Mouse (Mus musculus): ENCODE measurements at regions not wholly inside any gene's neighbourhood (a gene's known extent, or its start where the extent isn't known, plus 50 kb on each side); places are given as distances from the start of the nearest gene placed in this dataset.

DNA sequence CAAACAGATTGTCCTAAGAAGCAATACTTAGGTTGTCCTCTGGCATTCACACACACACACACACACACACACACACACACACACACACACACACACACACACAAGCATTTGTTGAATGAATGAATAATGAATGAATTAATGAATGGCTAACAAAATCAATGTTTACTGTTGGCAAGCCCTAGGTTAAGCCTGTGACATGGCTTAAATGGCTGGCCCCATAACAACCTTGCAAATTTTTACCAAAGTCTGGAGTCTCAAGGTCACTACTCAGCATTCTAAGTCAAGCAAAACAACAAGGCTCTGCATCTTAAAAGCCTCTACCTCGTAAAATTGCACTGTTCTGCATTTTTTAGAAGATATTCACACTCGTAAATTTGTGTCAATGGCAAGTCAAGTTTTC, 357.1 kb downstream of the Cdk5rap2 start:
- Histone ChIP-seq H3K4me2 (ENCODE audit: low read length) (no peak overlapping the region), H3K4me3 (replicated peaks; ENCODE audit: low read length) (no peak overlapping the region), H3K36me3 (ENCODE audit: control insufficient read depth, insufficient read depth) (no peaks in the 10 kb centered on the region), H3K27ac (ENCODE audit: low read length) (no peak overlapping the region), H3K4me1 (replicated peaks; ENCODE audit: control insufficient read depth, insufficient read depth, low read length) (no peaks in the 10 kb centered on the region), H3K27me3 (replicated peaks; ENCODE audit: control insufficient read depth, insufficient read depth, low read length) (no peaks in the 10 kb centered on the region), H3K9ac (replicated peaks; ENCODE audit: low read depth, low read length) (no peak overlapping the region), H3K9me3 (ENCODE audit: control insufficient read depth, low read length) (no peaks in the 10 kb centered on the region)
- ATAC-seq: no peak
- 81% methylated on average over 2 of the region's 2 CpGs for WGBS

GRCm38 (mm10) chr4:70038241-70038640, 372.0 kb downstream of the Cdk5rap2 start:
- WGBS: 78% methylated on average over 1 of the region's 1 CpGs
- peak; percentile 75 for ATAC-seq
- H3K9me3 ChIP-seq (ENCODE audit: control insufficient read depth, low read length): no peaks in the 10 kb centered on the region

DNA sequence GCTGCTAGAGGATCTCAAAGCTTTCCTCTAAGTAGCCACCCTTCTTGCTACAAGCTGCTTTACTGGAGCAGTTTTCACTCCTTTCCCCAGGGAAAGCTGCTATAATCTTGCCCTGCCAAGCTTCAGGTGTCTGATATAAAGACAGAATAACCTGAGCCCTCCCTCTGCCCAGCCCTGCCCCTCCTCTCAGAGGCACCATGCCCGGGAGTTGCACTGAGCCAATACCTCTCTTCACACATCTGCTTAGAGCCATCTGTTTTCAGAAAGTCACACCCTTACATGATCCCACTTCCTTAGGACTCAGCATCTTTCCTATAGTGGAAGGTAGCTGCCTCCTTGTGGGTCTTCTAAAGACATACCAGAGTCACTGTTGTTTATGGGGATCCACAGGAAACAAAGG, 374.3 kb downstream of the Cdk5rap2 start:
- no peaks in the 10 kb centered on the region for H3K27me3 ChIP-seq (replicated peaks; ENCODE audit: control insufficient read depth, insufficient read depth, low read length)
- no peak overlapping the region for H3K27ac ChIP-seq (ENCODE audit: low read length)
- H3K9ac ChIP-seq (replicated peaks; ENCODE audit: low read depth, low read length): no peak overlapping the region
- no peak overlapping the region for H3K4me2 ChIP-seq (ENCODE audit: low read length)
- no peaks in the 10 kb centered on the region for H3K4me1 ChIP-seq (replicated peaks; ENCODE audit: control insufficient read depth, insufficient read depth, low read length)
- 61% methylated on average over 1 of the region's 1 CpGs for WGBS
- H3K9me3 ChIP-seq (ENCODE audit: control insufficient read depth, low read length): no peaks in the 10 kb centered on the region
- no peak overlapping the region for H3K4me3 ChIP-seq (replicated peaks; ENCODE audit: low read length)
- peak; percentile 73 for ATAC-seq
- no peaks in the 10 kb centered on the region for H3K36me3 ChIP-seq (ENCODE audit: control insufficient read depth, insufficient read depth)

More at GRCm38 (mm10) chr4:70038241-70038640, 372.0 kb downstream of the Cdk5rap2 start:
- no peak overlapping the region for H3K4me2 ChIP-seq (ENCODE audit: low read length)
- no peak overlapping the region for H3K9ac ChIP-seq (replicated peaks; ENCODE audit: low read depth, low read length)
- no peaks in the 10 kb centered on the region for H3K4me1 ChIP-seq (replicated peaks; ENCODE audit: control insufficient read depth, insufficient read depth, low read length)
- H3K27me3 ChIP-seq (replicated peaks; ENCODE audit: control insufficient read depth, insufficient read depth, low read length): no peaks in the 10 kb centered on the region
- H3K36me3 ChIP-seq (ENCODE audit: control insufficient read depth, insufficient read depth): no peaks in the 10 kb centered on the region
- H3K27ac ChIP-seq (ENCODE audit: low read length): no peak overlapping the region
- no peak overlapping the region for H3K4me3 ChIP-seq (replicated peaks; ENCODE audit: low read length)

DNA sequence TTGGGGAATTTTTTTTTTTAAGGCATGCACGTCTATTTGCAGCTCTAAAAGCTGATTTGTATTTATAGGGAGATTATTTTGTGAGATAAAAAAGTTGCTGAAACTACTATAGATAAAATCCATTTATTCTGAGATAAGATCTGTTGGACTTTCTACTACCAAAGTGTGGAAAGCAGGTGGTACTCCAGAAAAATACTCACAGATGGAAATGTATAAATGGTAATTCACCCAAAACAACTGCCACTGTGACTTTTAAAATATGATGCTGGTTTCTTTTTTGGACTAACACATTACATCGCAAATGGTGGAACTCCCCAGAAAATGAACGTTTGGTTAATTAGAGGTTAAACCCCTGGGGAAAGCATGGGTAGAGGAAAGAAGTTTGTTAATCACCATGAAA, 377.7 kb downstream of the Cdk5rap2 start:
- Histone ChIP-seq H3K9me3 (ENCODE audit: control insufficient read depth, low read length) (no peaks in the 10 kb centered on the region), H3K4me2 (ENCODE audit: low read length) (no peak overlapping the region), H3K4me1 (replicated peaks; ENCODE audit: control insufficient read depth, insufficient read depth, low read length) (no peaks in the 10 kb centered on the region), H3K36me3 (ENCODE audit: control insufficient read depth, insufficient read depth) (no peaks in the 10 kb centered on the region), H3K27ac (ENCODE audit: low read length) (no peak overlapping the region), H3K27me3 (replicated peaks; ENCODE audit: control insufficient read depth, insufficient read depth, low read length) (no peaks in the 10 kb centered on the region), H3K9ac (replicated peaks; ENCODE audit: low read depth, low read length) (no peak overlapping the region), H3K4me3 (replicated peaks; ENCODE audit: low read length) (no peak overlapping the region)
- ATAC-seq: no peak
- WGBS: 70% methylated on average over 3 of the region's 3 CpGs

DNA sequence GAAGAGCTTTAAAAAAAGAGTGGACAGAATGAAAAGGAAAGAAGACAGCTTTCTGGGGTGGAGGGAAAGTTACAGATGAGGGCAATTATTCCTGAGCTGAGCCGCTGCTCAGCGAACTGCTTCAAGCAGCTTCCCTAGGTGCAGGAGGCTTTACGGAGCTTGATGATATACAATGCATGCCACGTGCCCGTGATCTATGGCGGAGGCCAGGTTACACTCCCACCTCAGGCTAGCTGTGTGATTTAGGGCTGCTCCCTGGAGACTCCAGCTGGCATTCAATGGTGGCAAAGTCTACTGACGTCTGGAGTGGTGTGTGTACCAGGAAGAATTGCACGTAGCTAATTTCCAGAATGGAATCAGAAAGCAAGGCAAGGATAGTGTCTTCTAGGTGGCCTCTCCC, 383.4 kb downstream of the Cdk5rap2 start:
- Histone ChIP-seq H3K4me3 (replicated peaks; ENCODE audit: low read length) (no peak overlapping the region), H3K9ac (replicated peaks; ENCODE audit: low read depth, low read length) (no peak overlapping the region), H3K9me3 (ENCODE audit: control insufficient read depth, low read length) (no peaks in the 10 kb centered on the region), H3K27me3 (replicated peaks; ENCODE audit: control insufficient read depth, insufficient read depth, low read length) (no peaks in the 10 kb centered on the region), H3K27ac (ENCODE audit: low read length) (no peak overlapping the region), H3K4me2 (ENCODE audit: low read length) (no peak overlapping the region), H3K4me1 (replicated peaks; ENCODE audit: control insufficient read depth, insufficient read depth, low read length) (no peaks in the 10 kb centered on the region), H3K36me3 (ENCODE audit: control insufficient read depth, insufficient read depth) (no peaks in the 10 kb centered on the region)
- WGBS: 82% methylated on average over 8 of the region's 8 CpGs
- ATAC-seq: no peak

DNA sequence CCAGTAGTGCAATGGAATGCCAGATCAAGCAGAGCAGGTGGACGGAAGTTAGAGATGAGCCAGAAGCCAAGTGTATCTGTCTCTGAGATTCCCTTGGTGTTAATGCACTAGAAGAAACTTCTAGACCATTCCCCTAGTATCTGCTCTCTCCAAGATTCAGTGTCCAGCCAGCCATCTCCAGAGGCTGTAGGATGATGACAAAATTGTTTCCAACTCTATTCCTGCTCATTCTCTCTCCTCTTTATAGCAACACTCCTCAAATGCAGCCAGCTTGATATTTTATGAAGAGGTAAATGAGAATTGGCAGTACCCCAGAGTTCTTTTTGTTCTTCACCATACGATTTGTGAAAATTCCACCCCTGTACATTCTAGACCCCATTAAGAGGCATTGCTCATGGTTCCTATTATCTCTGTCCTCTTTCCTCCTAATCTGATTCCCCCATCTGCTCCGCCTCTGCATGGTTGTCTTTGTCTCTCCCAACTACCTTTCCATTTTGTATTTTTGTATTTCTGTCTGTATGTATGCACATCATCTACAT, 385.3 kb downstream of the Cdk5rap2 start:
- H3K9ac ChIP-seq (replicated peaks; ENCODE audit: low read depth, low read length): no peak overlapping the region
- H3K4me3 ChIP-seq (replicated peaks; ENCODE audit: low read length): no peak overlapping the region
- H3K27ac ChIP-seq (ENCODE audit: low read length): no peak overlapping the region
- H3K36me3 ChIP-seq (ENCODE audit: control insufficient read depth, insufficient read depth): no peaks in the 10 kb centered on the region
- H3K27me3 ChIP-seq (replicated peaks; ENCODE audit: control insufficient read depth, insufficient read depth, low read length): no peaks in the 10 kb centered on the region
- no peak overlapping the region for H3K4me2 ChIP-seq (ENCODE audit: low read length)
- H3K4me1 ChIP-seq (replicated peaks; ENCODE audit: control insufficient read depth, insufficient read depth, low read length): no peaks in the 10 kb centered on the region
- ATAC-seq: no peak
- WGBS: 85% methylated on average over 3 of the region's 3 CpGs
- H3K9me3 ChIP-seq (ENCODE audit: control insufficient read depth, low read length): no peaks in the 10 kb centered on the region

DNA sequence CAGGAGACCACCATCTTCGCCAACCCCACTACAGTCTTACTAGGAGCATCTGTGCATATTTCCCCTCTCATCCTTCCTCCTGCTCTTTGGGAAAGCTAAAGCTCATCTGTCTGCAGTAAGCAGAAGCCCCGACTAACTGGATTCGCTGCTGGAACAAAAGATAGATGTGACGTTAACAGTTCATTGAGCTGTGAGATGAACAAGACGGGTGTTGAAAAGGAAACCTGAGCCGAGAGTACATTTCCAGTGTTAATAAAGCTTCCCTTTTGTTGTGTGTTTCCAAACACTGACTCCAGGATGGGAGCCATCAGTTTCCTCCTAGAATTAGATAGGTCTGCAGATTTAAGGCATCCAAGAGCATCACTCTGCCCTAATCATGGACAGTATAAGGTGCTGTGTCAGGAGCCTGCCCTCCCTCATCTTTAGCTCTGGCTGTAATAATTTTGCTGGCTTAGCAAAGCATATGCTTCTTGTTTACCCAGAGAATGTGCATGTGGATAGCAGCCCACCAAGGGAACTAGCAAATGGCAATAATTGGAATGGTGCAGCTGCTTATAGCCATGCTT, 389.3 kb downstream of the Cdk5rap2 start:
- no peak overlapping the region for H3K9ac ChIP-seq (replicated peaks; ENCODE audit: low read depth, low read length)
- no peaks in the 10 kb centered on the region for H3K27me3 ChIP-seq (replicated peaks; ENCODE audit: control insufficient read depth, insufficient read depth, low read length)
- no peak overlapping the region for H3K4me3 ChIP-seq (replicated peaks; ENCODE audit: low read length)
- H3K9me3 ChIP-seq (ENCODE audit: control insufficient read depth, low read length): no peaks in the 10 kb centered on the region
- H3K36me3 ChIP-seq (ENCODE audit: control insufficient read depth, insufficient read depth): no peaks in the 10 kb centered on the region
- ATAC-seq: no peak
- WGBS: 35% methylated on average over 6 of the region's 6 CpGs
- no peak overlapping the region for H3K4me2 ChIP-seq (ENCODE audit: low read length)
- H3K27ac ChIP-seq (ENCODE audit: low read length): no peak overlapping the region
- H3K4me1 ChIP-seq (replicated peaks; ENCODE audit: control insufficient read depth, insufficient read depth, low read length): no peaks in the 10 kb centered on the region

GRCm38 (mm10) chr4:70012220-70012580, 398.0 kb downstream of the Cdk5rap2 start:
- Histone ChIP-seq H3K9me3 (ENCODE audit: control insufficient read depth, low read length) (no peaks in the 10 kb centered on the region), H3K27me3 (replicated peaks; ENCODE audit: control insufficient read depth, insufficient read depth, low read length) (no peaks in the 10 kb centered on the region), H3K4me2 (ENCODE audit: low read length) (no peak overlapping the region), H3K36me3 (ENCODE audit: control insufficient read depth, insufficient read depth) (no peaks in the 10 kb centered on the region), H3K4me1 (replicated peaks; ENCODE audit: control insufficient read depth, insufficient read depth, low read length) (peaks cover 6% of the 10 kb centered on the region), H3K9ac (replicated peaks; ENCODE audit: low read depth, low read length) (no peak overlapping the region), H3K27ac (ENCODE audit: low read length) (no peak overlapping the region), H3K4me3 (replicated peaks; ENCODE audit: low read length) (no peak overlapping the region)
- 43% methylated on average over 6 of the region's 6 CpGs for WGBS
- ATAC-seq: peak; percentile 66

DNA sequence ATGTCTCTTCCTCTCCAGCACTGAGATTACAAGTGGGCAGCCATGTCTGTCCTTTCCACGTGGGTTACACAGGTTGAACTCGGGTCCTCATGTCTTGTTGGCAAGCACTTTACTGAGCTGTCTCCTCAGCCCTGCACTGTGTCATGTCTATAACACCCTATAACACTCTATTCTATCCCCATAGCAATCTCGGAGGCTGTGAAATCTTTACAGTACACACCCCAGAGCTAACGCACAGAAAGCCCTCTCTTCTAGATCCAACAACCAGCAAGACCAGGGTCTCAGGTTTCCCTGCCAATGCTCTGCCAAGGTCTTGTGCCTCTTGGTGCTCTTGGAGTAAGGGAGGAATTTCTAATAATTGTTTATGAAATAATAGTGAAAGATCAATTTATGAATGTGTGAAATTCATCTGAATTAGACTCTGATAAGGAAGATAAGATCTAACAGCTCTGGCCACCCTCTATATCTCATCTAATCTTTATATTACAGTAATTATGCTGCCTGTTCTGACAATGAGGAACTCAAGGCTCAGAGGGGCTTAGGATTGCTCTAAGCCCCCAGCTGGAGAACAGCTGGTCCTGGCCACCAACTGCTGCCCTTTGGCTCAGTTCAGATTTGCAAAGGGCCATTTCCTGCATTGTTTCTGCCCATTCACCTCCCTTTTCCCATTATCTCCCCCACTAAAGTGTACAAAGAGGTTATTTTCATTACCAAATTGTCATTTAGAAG, 398.6 kb downstream of the Cdk5rap2 start:
- no peak for ATAC-seq
- H3K27ac ChIP-seq (ENCODE audit: low read length): no peak overlapping the region
- 89% methylated on average over 4 of the region's 4 CpGs for WGBS

More for the DNA sequence above, 398.6 kb downstream of the Cdk5rap2 start:
- no peak overlapping the region for H3K4me3 ChIP-seq (replicated peaks; ENCODE audit: low read length)
- H3K9ac ChIP-seq (replicated peaks; ENCODE audit: low read depth, low read length): no peak overlapping the region
- H3K9me3 ChIP-seq (ENCODE audit: control insufficient read depth, low read length): no peaks in the 10 kb centered on the region
- no peaks in the 10 kb centered on the region for H3K27me3 ChIP-seq (replicated peaks; ENCODE audit: control insufficient read depth, insufficient read depth, low read length)
- H3K4me1 ChIP-seq (replicated peaks; ENCODE audit: control insufficient read depth, insufficient read depth, low read length): peaks cover 6% of the 10 kb centered on the region
- H3K4me2 ChIP-seq (ENCODE audit: low read length): no peak overlapping the region
- no peaks in the 10 kb centered on the region for H3K36me3 ChIP-seq (ENCODE audit: control insufficient read depth, insufficient read depth)

Measured in forebrain, embryonic 16.5 days (tissue).